Mouse (Mus musculus) embryonic facial prominence, embryonic 12.5 days (tissue): ENCODE data around the gene A630095E13Rik. TPM values are rescaled to one million over a fixed set of nuclear protein-coding genes. Genes with fewer than 3 reads are reported as not detected.
"Not testable (repeated sequence)": the region's sequence is repeated elsewhere in the genome, so short reads cannot be mapped to it uniquely, and the experiment has no call there.

Experiments used
- ATAC-seq: fragments of 200-750 bp; cut with Nextera tagmentation; 2 replicates; pipeline ENCODE4 v1.8.0; 2017; ENCODE audit not compliant: insufficient number of reproducible peaks, insufficient read depth, low FRiP score, low TSS enrichment
- H3K27ac ChIP-seq: fragments of 300-500 bp; sonication (generic); 2 replicates; pipeline ENCODE4 v1.5.1; 2016; ENCODE audit warnings: mild to moderate bottlenecking
- H3K27me3 ChIP-seq: fragments of 300-500 bp; sonication (generic); 2 replicates; pipeline ENCODE4 v1.6.1; 2016; ENCODE audit warnings: mild to moderate bottlenecking, moderate library complexity
- H3K36me3 ChIP-seq: fragments of 300-500 bp; sonication (generic); 2 replicates; pipeline ENCODE4 v1.6.1; 2016; ENCODE audit warnings: mild to moderate bottlenecking
- H3K4me1 ChIP-seq: fragments of 300-500 bp; sonication (generic); 2 replicates; pipeline ENCODE4 v1.6.1; 2016
- H3K4me2 ChIP-seq: fragments of 300-500 bp; sonication (generic); replicated peaks from 2 replicates; pipeline ENCODE4 v1.6.1; 2016; ENCODE audit warnings: mild to moderate bottlenecking, moderate library complexity
- H3K4me3 ChIP-seq: fragments of 300-500 bp; sonication (generic); 2 replicates; pipeline ENCODE4 v1.5.1; 2016; ENCODE audit warnings: mild to moderate bottlenecking
- H3K9ac ChIP-seq: fragments of 300-500 bp; sonication (generic); 2 replicates; pipeline ENCODE4 v1.6.1; 2016; ENCODE audit warnings: mild to moderate bottlenecking, moderate library complexity
- H3K9me3 ChIP-seq: fragments of 300-500 bp; sonication (generic); 2 replicates; pipeline ENCODE4 v1.6.1; 2016; ENCODE audit warnings: mild to moderate bottlenecking, moderate library complexity
- WGBS: fragments of 180-500 bp; shearing (Covaris S2); methylation state at CpG from one replicate; pipeline ENCODE4 v1.1.7; 2016; 5-methylcytosine and 5-hydroxymethylcytosine counted together
- polyA plus RNA-seq: library from polyadenylated mRNA; unstranded; fragments of >200 nt; fragmentation: Nextera tagmentation; extraction: Ambion mirVana; gene quantifications from 2 replicates; pipeline ENCODE4 v1.2.1, GENCODE M21; 2016

Gene A630095E13Rik
- not detected in 2 replicates for polyA plus RNA-seq

DNA sequence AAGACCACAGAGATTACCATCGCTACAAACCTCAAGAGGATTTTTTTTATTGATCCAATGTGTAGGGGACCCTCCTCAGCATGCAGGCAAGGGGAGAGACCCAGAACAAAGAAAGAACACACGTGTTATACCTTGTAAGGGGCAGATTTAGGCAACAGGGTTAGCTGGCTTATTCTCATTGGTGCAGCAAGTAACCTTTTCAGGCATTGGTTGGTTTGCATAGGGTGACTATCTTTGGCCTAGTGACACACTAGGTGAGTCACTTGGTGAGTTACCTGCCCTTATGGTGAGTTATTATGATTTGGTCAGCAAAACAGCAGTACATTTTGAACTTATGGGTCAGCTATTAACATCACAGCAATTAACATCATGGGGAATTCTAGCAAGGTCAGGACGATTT, at the start of gene A630095E13Rik:
TSS of gene A630095E13Rik (minus strand) at position 101 of the 400 bp plus-strand sequence.
- H3K27me3 ChIP-seq, H3K9me3 ChIP-seq, H3K4me3 ChIP-seq, H3K36me3 ChIP-seq, H3K4me1 ChIP-seq, H3K4me2 ChIP-seq, H3K27ac ChIP-seq, ATAC-seq, H3K9ac ChIP-seq: not testable (repeated sequence)
- 63% methylated on average over 3 of the region's 3 CpGs for WGBS

- Histone ChIP-seq H3K36me3 (no peaks in the 10 kb centered on the region), H3K4me1 (no peaks in the 10 kb centered on the region), H3K27me3 (no peaks in the 10 kb centered on the region), H3K4me2 (no peak within 1 kb of the TSS), H3K27ac (no peak within 1 kb of the TSS), H3K9me3 (no peaks in the 10 kb centered on the region), H3K9ac (no peak within 1 kb of the TSS), H3K4me3 (no peak within 1 kb of the TSS)
- ATAC-seq: no peak
- 64% methylated on average over 1 of the region's 1 CpGs for WGBS
Measured at GRCm38 (mm10) chr9:36692920-36693319, 49.7 kb upstream of the A630095E13Rik start, which contains the start of gene Acrv1. Gene Acrv1, plus strand, starts transcription at chr9:36693220.

- no peaks in the 10 kb centered on the region for H3K4me1 ChIP-seq
- H3K9ac ChIP-seq: no peak overlapping the region
- no peak for ATAC-seq
- no peaks in the 10 kb centered on the region for H3K36me3 ChIP-seq
- H3K4me2 ChIP-seq: no peak overlapping the region
- H3K9me3 ChIP-seq: no peaks in the 10 kb centered on the region
- no peaks in the 10 kb centered on the region for H3K27me3 ChIP-seq
- H3K4me3 ChIP-seq: no peak overlapping the region
- no peak overlapping the region for H3K27ac ChIP-seq
Measured at GRCm38 (mm10) chr9:36687329-36687728, 44.2 kb upstream of the A630095E13Rik start.

GRCm38 (mm10) chr9:36681424-36681823, 38.2 kb upstream of the A630095E13Rik start:
- Histone ChIP-seq H3K4me1 (no peaks in the 10 kb centered on the region), H3K9ac (no peak overlapping the region), H3K36me3 (no peaks in the 10 kb centered on the region), H3K4me2 (no peak overlapping the region), H3K27me3 (no peaks in the 10 kb centered on the region), H3K27ac (no peak overlapping the region), H3K4me3 (no peak overlapping the region), H3K9me3 (no peaks in the 10 kb centered on the region)
- WGBS: 75% methylated on average over 2 of the region's 2 CpGs
- no peak for ATAC-seq

Other genes starting within 250 kb of the A630095E13Rik start
- not detected in 2 replicates for gene Gm7257, start 211.5 kb downstream of the A630095E13Rik start, polyA plus RNA-seq
- gene Gm9513, start 167.7 kb downstream of the A630095E13Rik start, polyA plus RNA-seq: not detected in 2 replicates
- not detected in 2 replicates for gene Gm5615, start 101.4 kb downstream of the A630095E13Rik start, polyA plus RNA-seq
- not detected in 2 replicates for gene Gm17689, start 60.7 kb downstream of the A630095E13Rik start, polyA plus RNA-seq
- gene Acrv1, start 49.8 kb upstream of the A630095E13Rik start, polyA plus RNA-seq: 0.14 TPM in 1 of 2 replicates, not detected in the other
- gene Chek1, start 83.7 kb upstream of the A630095E13Rik start, polyA plus RNA-seq: 50.6 and 51.6 TPM in 2 replicates
- 230 and 245 TPM in 2 replicates for gene Stt3a, start 124.3 kb upstream of the A630095E13Rik start, polyA plus RNA-seq
- 118 and 121 TPM in 2 replicates for gene Ei24, start 154.0 kb upstream of the A630095E13Rik start, polyA plus RNA-seq
- gene Fez1, start 178.5 kb upstream of the A630095E13Rik start, polyA plus RNA-seq: 94.7 and 99.3 TPM in 2 replicates